Mouse (Mus musculus) stomach, embryonic 14.5 days (tissue): Measurements from ENCODE around the gene Maml2. TPM values are rescaled to one million over a fixed set of nuclear protein-coding genes. Genes with fewer than 3 reads are reported as not detected.

ENCODE experiments used
- ATAC-seq: fragments of 200-750 bp; cut with Nextera tagmentation; 2 replicates; pipeline ENCODE4 v1.8.0; 2017; ENCODE audit warnings: low read depth, moderate TSS enrichment; ENCODE audit not compliant: insufficient number of reproducible peaks, insufficient read depth, low FRiP score
- H3K27ac ChIP-seq: fragments of 300-500 bp; sonication (generic); 2 replicates; pipeline ENCODE4 v1.5.1; 2014; ENCODE audit warnings: mild to moderate bottlenecking, low read length, moderate library complexity, mixed read lengths
- H3K27me3 ChIP-seq: fragments of 300-500 bp; sonication (generic); 2 replicates; pipeline ENCODE4 v1.6.1; 2014; ENCODE audit warnings: low read length, control low read depth, mixed read lengths; ENCODE audit not compliant: control insufficient read depth, insufficient read depth
- H3K36me3 ChIP-seq: fragments of 300-500 bp; sonication (generic); 2 replicates; pipeline ENCODE4 v1.6.1; 2014; ENCODE audit warnings: mild to moderate bottlenecking, control low read depth, low read length, moderate library complexity, mixed read lengths; ENCODE audit not compliant: control insufficient read depth, insufficient read depth
- H3K4me1 ChIP-seq: fragments of 300-500 bp; sonication (generic); 2 replicates; pipeline ENCODE4 v1.6.1; 2014; ENCODE audit warnings: low read length, control low read depth, mixed read lengths; ENCODE audit not compliant: control insufficient read depth, insufficient read depth
- H3K4me2 ChIP-seq: fragments of 300-500 bp; sonication (generic); replicated peaks from 2 replicates; pipeline ENCODE4 v1.6.1; 2014; ENCODE audit warnings: low read depth, low read length, control low read depth
- H3K4me3 ChIP-seq: fragments of 300-500 bp; sonication (generic); 2 replicates; pipeline ENCODE4 v1.5.1; 2014; ENCODE audit warnings: low read depth, low read length, control low read depth
- H3K9ac ChIP-seq: fragments of 300-500 bp; sonication (generic); replicated peaks from 2 replicates; pipeline ENCODE4 v1.6.1; 2014; ENCODE audit warnings: low read depth, mild to moderate bottlenecking, control low read depth, low read length, moderate library complexity, mixed read lengths
- H3K9me3 ChIP-seq: fragments of 300-500 bp; sonication (generic); 2 replicates; pipeline ENCODE4 v1.6.1; 2016; ENCODE audit warnings: low read depth, low read length, control low read depth; ENCODE audit not compliant: control insufficient read depth
- WGBS: fragments of 180-500 bp; shearing (Covaris S2); extraction: QIAGEN DNeasy Blood & Tissue Kit; methylation state at CpG from one replicate; pipeline ENCODE4 v1.1.7; 2014; 5-methylcytosine and 5-hydroxymethylcytosine counted together
- polyA plus RNA-seq: library from polyadenylated mRNA; unstranded; fragments of >200 nt; fragmentation: Nextera tagmentation; extraction: Ambion mirVana; gene quantifications from 2 replicates; pipeline ENCODE4 v1.2.1, GENCODE M21; 2014

Maml2 gene
- polyA plus RNA-seq, 1 experiment from 2014 or later = 12.7 TPM

DNA sequence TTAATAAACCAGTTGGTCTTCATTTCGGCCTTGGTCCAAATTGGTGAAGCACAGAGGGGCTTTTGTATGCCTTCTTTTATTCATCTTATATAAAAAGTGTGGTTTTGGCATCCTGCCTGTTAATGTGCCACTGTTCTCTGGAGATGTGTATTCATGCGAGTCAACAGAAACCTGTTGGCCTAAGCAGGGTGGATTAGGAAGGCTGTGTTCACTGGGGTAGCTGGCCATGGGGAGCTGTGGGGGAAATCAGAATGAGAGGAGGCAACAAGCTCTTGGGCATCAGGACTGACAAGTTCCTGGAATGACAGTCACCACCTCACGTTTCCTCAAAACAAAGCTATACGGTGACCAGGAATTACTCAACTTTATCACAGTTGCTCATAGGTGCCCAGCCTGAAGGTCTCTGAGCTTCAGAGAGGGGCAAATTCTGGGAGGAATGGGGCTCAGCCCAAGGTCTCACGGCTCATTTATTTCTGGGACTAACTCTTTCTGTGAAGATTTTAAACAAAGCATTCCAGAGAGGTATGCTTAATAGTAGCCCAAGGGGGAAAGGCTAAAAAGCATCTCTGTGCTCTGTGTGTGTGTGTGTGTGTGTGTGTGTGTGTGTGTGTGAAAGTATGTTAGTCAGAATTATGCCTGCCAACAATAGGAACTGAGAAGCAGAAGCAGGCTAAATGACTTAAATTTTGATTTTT lies 228.0 kb downstream of the Maml2 start:
- H3K27ac ChIP-seq = peak overlapping the region; percentile 58
- ATAC-seq = peak; percentile 75; the same call in 1 of the 2 replicates
- no peak overlapping the region for H3K4me3 ChIP-seq

DNA sequence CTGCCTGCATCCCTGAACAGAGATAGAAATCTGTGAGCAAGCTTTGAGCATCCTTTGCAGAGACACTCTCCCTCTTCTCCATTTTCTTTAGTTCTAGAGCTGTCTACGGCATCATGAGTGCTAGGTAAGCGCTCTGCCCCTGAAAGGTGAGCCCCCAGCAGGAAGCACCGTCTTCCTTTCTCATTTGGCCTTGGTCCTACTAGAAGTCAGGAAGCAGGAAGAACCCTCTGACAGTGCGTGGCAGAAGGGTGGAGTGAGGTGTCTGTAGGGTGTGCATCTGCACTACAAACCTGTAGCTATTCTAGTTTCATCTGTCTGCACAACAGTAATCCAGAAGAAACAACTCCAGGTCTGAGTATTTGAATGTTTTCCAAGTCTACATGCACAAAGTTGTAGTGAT lies 232.8 kb downstream of the Maml2 start:
- no peak overlapping the region for H3K9ac ChIP-seq

More for the DNA sequence above, 228.0 kb downstream of the Maml2 start:
- H3K4me2 ChIP-seq = no peak overlapping the region
- WGBS = 41% methylated on average over 5 of the region's 5 CpGs
- H3K9ac ChIP-seq = no peak overlapping the region
- H3K27me3 ChIP-seq = no peaks in the 10 kb centered on the region
- H3K4me1 ChIP-seq = peaks cover 18% of the 10 kb centered on the region
- H3K36me3 ChIP-seq = no peaks in the 10 kb centered on the region
- no peaks in the 10 kb centered on the region for H3K9me3 ChIP-seq

DNA sequence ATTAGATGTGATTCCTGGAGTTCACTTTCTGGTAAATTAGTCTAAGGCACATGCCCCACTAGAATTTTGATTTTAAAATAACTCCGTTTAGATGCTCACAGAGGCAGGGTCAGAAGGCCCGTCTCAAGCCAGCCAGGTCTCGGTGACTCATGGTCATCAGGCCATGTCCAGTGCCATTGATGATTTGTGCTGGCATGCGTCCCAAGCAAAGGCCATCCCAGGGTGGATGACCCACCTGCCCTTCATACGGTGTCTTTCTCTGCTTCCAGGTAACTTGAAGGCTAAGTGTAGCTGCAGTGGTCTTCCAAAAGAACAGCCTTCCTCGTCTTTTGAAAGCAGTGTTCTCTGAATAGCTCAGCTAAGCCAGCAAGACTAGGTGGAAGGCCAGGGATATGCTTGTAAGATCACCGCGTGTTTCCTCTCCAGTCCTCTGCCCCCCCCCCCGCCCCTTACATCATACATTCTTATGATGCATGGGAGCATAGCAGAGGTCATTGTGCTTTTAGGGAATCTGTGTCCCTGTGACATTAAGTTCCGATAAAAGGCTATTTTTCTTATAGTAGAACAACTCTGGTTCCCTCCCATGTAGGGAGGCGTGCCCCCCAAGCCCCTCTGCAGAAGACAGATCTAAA lies 235.4 kb downstream of the Maml2 start:
- WGBS = 73% methylated on average over 11 of the region's 11 CpGs
- Histone ChIP-seq H3K36me3 (no peaks in the 10 kb centered on the region), H3K27me3 (no peaks in the 10 kb centered on the region), H3K4me3 (no peak overlapping the region), H3K9me3 (peaks cover 5% of the 10 kb centered on the region; the same call in 1 of the 2 replicates), H3K4me1 (peaks cover 14% of the 10 kb centered on the region; the same call in 1 of the 2 replicates), H3K9ac (no peak overlapping the region), H3K4me2 (no peak overlapping the region), H3K27ac (no peak overlapping the region)
- ATAC-seq = 0 out of 2 replicates have a peak, but pooled peaks have one; percentile 10

More for the DNA sequence above, 232.8 kb downstream of the Maml2 start:
- Histone ChIP-seq H3K4me3 (no peak overlapping the region), H3K27me3 (no peaks in the 10 kb centered on the region), H3K36me3 (no peaks in the 10 kb centered on the region), H3K4me2 (no peak overlapping the region), H3K4me1 (peaks cover 10% of the 10 kb centered on the region), H3K27ac (no peak overlapping the region), H3K9me3 (peaks cover 5% of the 10 kb centered on the region; the same call in 1 of the 2 replicates)
- ATAC-seq = no peak
- WGBS = 65% methylated on average over 4 of the region's 4 CpGs

DNA sequence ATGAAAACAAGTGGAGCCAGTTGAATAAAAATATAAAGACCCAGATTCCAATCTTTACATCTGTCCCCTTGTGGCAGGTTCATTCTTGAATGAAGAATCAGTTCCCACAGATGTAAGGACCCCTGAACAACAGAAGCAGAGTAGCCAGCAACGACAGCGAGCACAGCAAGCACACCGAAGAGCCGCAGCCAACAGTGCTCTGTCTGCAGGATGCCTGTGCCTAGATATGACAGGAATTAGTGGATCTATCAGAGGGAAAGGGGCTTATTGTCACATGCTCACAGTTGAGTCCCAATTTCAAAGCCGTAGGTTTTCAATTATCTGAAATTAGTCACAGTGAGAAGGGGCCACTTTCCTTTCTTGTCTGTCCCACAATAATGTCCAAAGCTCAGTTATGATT lies 238.0 kb downstream of the Maml2 start:
- no peak for ATAC-seq
- H3K9ac ChIP-seq = no peak overlapping the region
- H3K27ac ChIP-seq = no peak overlapping the region
- peaks cover 5% of the 10 kb centered on the region; the same call in 1 of the 2 replicates for H3K9me3 ChIP-seq
- peaks cover 11% of the 10 kb centered on the region; the same call in 1 of the 2 replicates for H3K4me1 ChIP-seq
- H3K27me3 ChIP-seq = no peaks in the 10 kb centered on the region
- no peak overlapping the region for H3K4me3 ChIP-seq
- no peaks in the 10 kb centered on the region for H3K36me3 ChIP-seq
- WGBS = 76% methylated on average over 5 of the region's 5 CpGs
- H3K4me2 ChIP-seq = no peak overlapping the region

DNA sequence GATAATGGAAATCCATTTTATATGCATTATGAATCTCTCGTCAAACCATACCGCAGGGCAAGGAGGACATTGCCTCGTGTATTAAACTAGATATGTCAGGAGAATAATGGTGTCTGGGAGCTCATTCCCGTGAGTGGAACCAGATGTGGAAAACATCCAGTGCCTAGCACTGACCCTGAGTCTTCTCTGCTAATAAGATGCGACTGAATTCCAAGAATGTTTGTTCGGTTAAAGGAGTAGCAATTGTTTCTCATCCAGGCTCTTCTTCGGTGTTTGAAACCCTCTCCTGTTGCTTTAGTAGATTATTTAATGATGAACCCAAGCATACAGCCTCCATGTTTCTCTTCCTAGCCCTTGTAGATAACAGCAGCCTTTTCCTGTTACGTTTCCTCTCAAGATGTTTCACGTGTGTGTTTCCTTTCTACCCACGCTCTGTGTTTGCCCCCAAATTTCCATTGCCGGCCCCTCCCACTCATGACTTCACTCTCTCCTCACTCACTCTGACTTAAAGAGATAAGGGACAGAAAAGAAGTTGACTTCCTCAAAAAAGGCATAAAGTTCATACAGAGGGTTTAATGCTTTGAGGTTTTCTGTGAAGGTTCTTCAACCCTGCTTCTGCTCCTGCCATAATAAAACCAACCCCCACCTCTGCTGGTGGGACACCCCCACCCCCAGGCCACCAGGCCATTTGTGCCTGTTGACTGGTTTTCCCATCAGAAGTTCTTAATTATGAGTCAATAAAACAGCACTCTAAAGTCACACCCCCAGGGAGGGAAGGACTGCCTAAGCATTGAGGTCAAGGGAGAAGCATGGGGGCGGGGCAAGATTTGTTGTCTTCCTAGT lies 238.9 kb downstream of the Maml2 start:
- Histone ChIP-seq H3K27me3 (no peaks in the 10 kb centered on the region), H3K9ac (no peak overlapping the region), H3K36me3 (no peaks in the 10 kb centered on the region), H3K27ac (no peak overlapping the region), H3K9me3 (peaks cover 5% of the 10 kb centered on the region; the same call in 1 of the 2 replicates), H3K4me1 (peaks cover 7% of the 10 kb centered on the region; the same call in 1 of the 2 replicates), H3K4me2 (no peak overlapping the region), H3K4me3 (no peak overlapping the region)
- 43% methylated on average over 12 of the region's 12 CpGs for WGBS
- ATAC-seq = no peak

DNA sequence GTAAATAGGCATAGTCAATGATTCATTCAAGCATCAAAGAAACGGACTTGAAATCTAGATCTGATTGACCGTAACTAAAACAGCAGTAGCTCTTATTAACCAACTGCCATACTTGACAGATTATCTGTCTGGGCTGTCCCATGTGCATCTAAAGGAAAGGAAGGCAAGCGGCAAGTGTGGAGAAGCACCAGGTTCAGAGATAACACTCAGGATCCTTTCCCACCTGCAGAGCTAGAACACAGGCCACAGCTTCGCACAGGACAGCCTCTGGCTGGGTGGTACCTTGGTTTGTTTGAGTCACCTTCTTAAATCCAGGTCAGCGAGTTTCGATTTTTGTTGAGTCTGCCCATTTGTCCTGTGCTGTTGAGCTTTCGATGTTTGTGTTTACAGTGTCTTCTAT lies 240.4 kb downstream of the Maml2 start:
- peaks cover 7% of the 10 kb centered on the region; the same call in 1 of the 2 replicates for H3K4me1 ChIP-seq
- no peak for ATAC-seq
- H3K9me3 ChIP-seq = peaks cover 5% of the 10 kb centered on the region; the same call in 1 of the 2 replicates
- no peaks in the 10 kb centered on the region for H3K27me3 ChIP-seq
- no peaks in the 10 kb centered on the region for H3K36me3 ChIP-seq
- H3K4me3 ChIP-seq = no peak overlapping the region
- H3K9ac ChIP-seq = no peak overlapping the region
- H3K4me2 ChIP-seq = no peak overlapping the region
- 60% methylated on average over 7 of the region's 7 CpGs for WGBS
- no peak overlapping the region for H3K27ac ChIP-seq

DNA sequence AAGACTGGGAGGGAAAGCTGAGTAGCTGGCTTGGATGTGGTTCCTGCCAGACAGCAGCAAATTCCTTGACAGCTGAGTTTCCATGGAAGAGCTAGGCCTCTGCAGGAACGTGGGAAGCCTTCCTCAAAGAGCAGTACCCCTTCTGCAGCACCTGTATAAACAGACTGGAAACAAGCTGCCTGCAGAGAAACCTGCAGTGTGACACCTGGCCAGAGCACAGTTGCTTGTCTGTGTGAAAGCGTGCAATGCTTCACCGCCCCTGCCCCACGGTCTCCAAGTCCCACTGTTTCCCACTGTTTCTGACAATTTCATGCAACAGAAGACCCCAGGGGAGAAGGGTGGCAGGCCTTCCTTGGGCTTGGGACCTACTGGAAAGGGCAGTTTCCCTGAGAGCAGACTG lies 241.8 kb downstream of the Maml2 start:
- 0 out of 2 replicates have a peak, but pooled peaks have one; percentile 53 for ATAC-seq
- no peaks in the 10 kb centered on the region for H3K9me3 ChIP-seq
- no peaks in the 10 kb centered on the region for H3K27me3 ChIP-seq
- H3K4me1 ChIP-seq = peaks cover 7% of the 10 kb centered on the region; the same call in 1 of the 2 replicates
- H3K27ac ChIP-seq = no peak overlapping the region
- WGBS = 42% methylated on average over 4 of the region's 4 CpGs
- no peak overlapping the region for H3K9ac ChIP-seq
- no peak overlapping the region for H3K4me3 ChIP-seq
- no peaks in the 10 kb centered on the region for H3K36me3 ChIP-seq
- H3K4me2 ChIP-seq = no peak overlapping the region

DNA sequence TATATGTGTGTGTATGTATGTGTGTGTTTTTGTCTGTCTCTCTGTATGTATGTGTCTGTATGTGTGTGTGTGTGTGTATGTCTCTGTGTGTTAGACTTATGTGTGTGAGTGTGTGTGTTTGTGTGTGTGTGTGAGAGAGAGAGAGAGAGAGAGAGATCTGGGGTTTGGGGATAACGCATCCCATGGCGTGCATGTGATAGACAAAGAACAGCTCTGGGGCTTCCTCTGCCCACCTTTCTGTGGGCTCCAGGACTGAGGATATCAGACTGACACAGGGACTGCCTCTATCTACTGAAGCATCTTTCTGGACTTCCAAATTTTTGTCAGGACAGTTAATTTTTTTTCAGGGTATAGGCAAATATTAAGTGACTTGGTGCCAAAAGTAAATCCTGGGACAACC lies 242.5 kb downstream of the Maml2 start:
- Histone ChIP-seq H3K4me1 (peaks cover 7% of the 10 kb centered on the region; the same call in 1 of the 2 replicates), H3K4me2 (no peak overlapping the region), H3K9ac (no peak overlapping the region), H3K27ac (no peak overlapping the region), H3K9me3 (no peaks in the 10 kb centered on the region), H3K36me3 (no peaks in the 10 kb centered on the region), H3K4me3 (no peak overlapping the region), H3K27me3 (no peaks in the 10 kb centered on the region)
- 77% methylated on average over 2 of the region's 2 CpGs for WGBS
- no peak for ATAC-seq
